Mouse (Mus musculus) left cerebral cortex, postnatal 36 days (tissue): ENCODE measurements at regions not wholly inside any gene's neighbourhood (a gene's known extent, or its start where the extent isn't known, plus 50 kb on each side); places are given as distances from the start of the nearest gene placed in this dataset.
"Not testable (repeated sequence)": the region's sequence is repeated elsewhere in the genome, so short reads cannot be mapped to it uniquely, and the experiment has no call there.

Experiments used
- DNase-seq, 2 experiments: peaks; one replicate each; pipeline ENCODE4 v3.0.0; 2021 to 2022; ENCODE audit warnings: low spot score in 2 of 2, mixed read lengths in 1 of 2
- intact Hi-C: fragments of 180-260 bp; cut with DNase I; formaldehyde crosslinking; loops from one replicate; pipeline ENCODE4 v1.15.1; 2025

DNA sequence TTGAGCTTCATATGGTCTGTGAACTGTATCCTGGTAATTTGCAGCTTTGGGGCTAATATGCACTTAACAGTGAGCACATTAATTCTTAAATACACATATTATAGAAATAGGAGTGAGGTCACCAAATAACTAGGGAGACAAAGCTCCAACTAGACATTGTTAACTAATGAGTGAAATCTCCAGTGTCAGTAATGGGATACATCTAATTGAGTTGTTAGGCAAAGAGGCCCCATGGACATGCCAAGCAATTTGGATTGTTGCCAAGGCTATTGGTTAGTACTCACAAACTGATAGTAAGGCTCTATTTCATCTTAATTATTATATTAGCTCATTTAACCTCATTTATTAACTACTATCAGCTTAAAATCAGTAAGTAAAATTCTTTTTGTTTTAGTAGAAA lies 698.5 kb downstream of the Triml1 start:
- intact Hi-C loops, result no loop called here
- no peak for DNase-seq

DNA sequence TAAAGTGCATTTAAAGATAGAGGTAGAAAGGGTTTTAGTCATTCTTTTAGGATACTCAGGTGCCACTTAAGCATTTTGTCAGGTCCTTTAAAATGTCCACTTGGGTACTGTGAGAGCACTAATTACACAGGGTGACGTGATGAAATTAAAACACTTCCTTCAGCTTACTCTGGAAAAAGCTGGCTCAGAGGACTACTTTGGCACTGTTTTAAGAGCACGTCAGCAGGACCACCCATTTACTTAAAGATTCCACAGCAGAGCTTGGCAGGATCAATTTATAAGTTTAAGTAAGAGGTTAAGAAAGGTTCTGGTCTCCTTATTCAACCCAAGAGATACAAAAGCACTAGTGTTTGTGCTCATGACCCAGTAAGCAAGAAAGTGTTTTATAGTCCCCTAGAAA lies 738.7 kb downstream of the Triml1 start:
- intact Hi-C loops, result no loop called here

DNA sequence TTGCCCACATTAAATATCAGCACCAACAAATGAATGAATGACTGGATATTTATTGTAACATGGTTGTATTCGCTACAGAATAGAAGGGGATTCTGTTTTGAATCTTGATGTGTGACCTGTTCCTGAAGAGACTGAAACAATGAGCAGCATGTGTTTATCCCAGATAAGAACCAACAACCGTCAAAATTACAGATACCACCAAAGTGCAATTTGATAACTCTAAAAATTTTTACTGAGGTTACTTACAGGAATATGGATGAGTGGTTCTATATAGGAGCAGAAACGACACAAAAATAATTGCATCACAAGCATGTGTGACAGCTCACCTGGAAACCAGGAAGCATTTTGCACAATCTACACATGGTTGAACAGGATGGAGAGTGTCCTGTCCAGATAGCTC lies 744.4 kb downstream of the Triml1 start:
- intact Hi-C loops, result no loop called here
- no peak for DNase-seq

More for the DNA sequence above, 738.7 kb downstream of the Triml1 start:
- no peak for DNase-seq

DNA sequence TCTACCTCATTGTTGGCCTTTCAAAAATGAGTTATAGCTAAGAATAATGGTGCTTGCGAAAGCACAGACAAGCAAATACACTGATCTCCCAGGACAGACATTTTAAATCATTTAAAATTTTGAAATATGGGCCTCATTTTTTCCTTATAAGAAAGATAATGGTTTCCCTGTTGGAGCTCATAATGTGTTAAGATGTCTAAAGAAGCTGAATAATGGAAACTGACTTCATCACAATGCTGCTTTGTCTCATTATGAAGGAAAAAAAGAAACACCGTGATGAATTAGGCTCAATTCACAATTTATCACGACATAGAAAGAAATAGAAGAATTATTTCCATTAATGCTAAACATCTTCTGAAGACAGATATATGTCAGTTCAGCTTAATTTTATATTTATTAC lies 752.5 kb downstream of the Triml1 start:
- intact Hi-C loops, result no loop called here
- DNase-seq, result no peak

DNA sequence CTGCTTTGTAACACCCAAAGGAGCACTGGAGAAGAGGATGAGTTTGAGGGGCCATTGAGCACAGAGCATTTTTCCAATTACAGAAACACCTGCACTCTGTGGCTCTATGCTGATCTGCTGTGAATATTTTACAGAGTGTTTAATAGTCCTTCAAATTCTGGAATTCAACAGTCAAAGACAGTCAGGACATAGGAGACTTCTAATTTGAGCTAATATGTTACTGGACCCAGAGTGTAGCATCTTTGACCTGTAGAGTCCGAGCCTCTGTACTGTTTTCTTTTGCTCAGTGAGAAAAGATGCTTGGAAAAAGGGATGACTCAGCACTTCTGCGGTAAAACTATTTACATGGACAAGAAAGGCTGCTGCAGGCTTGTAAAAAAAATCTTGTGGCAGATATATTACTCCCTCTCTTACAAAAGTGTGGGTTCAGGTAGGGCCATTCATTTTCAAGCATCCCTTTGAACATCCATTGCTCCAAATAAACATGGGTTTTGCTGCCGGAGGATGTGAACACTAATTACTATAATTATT lies 793.1 kb downstream of the Triml1 start:
- intact Hi-C loops, result no loop called here
- no peak for DNase-seq

DNA sequence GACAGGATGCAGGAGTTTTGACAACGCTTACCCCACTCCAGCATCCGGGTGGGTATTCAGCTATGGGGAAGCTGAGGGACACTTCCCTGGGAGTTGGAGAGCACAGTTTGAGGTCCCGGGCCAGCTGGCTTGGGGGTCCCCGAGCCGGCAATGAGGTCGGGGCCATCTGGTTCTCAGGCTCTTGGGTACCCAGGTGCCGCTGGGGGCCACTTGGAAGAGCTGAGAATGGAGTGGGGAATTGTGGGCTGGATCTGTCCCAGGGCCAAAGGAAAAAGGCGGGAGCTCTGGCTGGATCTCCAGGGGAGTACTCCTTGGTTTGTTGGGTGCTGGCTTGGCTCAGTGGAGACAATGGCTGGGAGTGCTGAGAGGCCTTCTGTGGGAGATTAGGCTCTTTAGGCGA lies 806.6 kb downstream of the Triml1 start:
- DNase-seq, result no peak
- intact Hi-C loops, result no loop called here

DNA sequence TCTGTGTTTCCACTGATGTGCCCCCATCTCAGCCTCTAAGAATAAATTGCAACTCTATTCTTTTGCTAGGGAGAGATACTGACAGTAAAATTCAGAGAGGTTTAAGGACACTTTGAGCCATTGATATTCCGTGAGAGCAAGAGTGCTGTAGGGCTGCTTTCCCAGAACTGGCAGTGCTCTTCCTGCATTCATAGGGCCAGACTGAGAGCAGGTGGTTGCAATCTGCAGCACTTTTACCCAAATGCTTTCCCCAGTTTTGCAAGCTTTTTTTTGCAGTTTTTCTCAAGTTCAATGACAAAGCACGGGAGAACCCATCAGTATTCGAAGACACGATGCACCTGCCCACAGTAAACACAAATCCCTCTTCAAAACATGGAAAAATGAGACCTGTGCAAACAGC lies 816.6 kb downstream of the Triml1 start:
- intact Hi-C loops, result no loop called here
- DNase-seq, result no peak

DNA sequence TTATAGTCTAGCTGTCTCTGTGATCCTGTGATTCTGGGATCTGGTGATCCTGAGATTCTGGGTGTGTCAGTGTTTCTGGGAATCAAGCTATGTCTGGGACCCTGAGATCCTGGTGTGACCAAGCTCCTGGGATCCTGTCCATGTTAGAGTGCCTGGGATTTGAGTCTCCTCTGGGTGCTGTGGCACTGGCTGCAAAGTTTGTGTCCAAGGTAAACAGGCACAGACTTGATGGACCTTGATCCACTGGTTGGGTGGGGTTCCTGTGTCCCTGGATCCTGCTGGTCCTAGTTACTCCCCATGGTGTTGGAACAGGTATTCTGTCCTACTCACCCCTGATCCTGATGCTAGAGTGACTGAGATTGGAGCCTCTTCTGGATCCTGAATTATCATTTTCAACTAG lies 818.4 kb downstream of the Triml1 start:
- intact Hi-C loops, result no loop called here

DNA sequence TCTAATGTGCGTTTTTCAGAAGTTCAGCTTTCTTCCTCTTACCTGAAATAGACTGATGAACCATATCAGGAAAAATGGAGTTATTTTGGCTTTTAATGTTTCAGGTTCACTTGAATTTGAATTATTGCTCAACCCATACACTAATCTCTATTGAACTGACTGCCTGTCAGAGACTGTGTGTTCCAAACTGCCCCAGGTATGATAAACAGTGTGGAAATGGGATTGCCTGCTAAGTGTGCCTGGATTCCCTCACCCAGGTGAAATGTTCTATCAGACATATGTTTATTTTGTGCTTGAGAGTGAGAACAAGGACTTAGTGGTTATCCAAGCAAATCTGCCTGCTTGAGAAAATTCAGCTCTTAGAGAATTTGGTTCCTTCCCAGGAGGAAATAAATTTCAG lies 830.2 kb downstream of the Triml1 start:
- intact Hi-C loops, result no loop called here
- no peak for DNase-seq

More for the DNA sequence above, 818.4 kb downstream of the Triml1 start:
- DNase-seq, result no peak

DNA sequence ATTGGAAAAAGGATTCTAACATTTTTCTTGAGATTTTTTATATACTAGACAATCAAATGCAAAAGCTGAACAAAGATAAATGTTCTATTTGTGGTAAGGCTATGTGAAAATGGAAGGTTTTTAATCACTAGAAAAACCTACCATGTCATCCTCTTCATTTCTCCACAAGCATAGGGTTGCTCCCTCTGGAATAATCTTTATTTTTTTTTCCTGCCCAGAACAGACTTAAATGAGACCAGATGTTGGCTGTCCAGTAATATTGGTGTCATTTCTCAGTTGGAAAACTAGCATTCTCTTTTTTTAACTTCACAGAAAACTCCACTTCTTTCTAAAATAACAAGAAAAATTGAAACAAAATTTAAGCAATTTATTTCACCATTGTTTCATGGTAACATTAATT lies 849.9 kb downstream of the Triml1 start:
- no peak for DNase-seq
- intact Hi-C loops, result no loop called here

DNA sequence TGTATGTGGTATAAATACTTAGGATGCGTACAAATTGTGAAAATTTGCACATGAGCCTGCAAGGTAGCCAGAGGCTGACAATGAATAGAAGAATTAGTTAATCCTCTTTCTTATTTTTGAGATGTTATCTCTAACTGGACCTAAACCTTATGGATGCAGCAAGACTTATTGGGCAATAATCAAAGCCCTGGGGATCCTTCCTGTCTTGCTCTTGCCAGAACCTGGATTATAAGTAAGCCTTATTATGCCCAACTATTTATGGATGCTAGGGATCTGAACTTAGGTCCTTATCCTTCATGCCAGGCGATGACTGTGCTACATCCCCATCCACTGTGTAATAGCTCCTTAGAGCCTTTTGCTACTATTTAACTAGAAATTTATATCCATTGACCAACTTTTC lies 859.3 kb downstream of the Triml1 start:
- DNase-seq, result no peak
- intact Hi-C loops, result no loop called here

DNA sequence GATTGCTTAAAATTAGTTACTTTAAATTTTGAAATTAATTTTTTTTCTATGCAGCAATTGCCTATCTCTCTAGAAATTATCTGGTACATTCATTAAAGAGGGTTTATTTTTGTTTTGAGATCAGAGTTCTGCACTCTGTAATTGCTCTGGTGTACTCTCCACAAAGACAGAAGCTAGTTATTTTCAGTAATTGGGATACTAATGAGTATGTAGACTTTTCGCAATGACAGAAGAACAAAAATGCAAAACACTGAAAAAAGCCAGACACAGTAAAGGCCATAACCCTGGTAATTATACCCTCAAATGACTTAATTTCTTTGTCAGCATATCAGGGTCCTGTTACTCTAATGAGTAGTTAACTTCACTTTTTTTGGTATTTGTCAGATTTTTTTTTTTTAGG lies 836.5 kb upstream of the Frg1 start:
- no peak for DNase-seq
- intact Hi-C loops, result no loop called here

DNA sequence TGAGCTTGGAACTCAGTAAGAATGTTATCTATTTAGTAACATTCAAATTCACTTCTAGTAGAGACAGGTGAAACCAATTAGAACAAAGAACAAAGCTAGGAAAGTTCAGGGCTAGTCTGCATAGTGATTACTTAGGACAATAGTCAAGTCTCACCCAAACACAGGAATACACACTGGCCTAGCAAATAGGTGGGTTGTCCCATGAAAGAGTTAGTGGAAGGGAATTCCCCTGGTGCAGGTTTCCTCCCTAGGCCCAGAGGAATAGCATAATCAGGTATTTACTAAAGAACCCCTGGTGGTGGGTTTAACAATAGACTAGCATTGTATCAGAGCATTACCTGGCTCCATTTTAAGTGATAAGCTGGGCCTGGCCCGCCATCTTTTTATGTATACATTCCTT lies 825.4 kb upstream of the Frg1 start:
- DNase-seq, intact Hi-C loops: not testable (repeated sequence)

DNA sequence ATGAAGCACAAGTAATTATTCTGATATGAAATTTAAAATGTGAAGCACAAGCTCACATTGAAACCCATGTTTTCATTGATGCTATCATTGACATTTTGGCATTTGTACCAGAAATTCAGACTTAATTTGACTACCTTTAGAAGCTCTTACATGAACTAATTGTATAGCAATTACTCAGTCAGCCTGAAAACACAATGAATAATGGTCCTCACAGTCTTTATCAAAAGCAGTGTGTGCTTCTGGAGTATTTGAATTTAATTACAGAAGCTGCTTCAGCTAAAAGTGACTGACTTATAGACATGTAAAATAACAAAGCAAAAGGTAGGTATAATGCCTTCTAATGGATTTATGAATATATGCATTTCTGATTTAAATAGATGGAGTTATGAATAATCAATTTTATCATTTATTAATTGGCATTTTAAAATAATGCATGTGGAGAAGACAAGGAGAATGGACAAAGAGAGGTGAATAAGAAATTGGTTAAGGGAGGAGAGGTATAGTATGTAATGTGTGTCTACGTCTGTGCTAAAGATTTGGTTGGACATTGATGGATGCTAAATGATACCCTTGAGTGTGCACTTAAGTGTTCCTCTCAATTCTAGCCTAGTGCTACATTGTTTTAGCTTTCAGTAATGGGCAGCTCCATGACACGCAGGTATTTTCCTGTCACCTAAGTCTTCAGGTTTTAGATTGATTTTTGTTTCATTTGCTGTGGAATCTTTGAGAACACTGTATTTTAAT lies 803.2 kb upstream of the Frg1 start:
- no peak for DNase-seq
- intact Hi-C loops, result loop anchor here (10.0 kb wide), 1 partner anchor 395 kb away; no protein-coding TSS in a partner anchor

DNA sequence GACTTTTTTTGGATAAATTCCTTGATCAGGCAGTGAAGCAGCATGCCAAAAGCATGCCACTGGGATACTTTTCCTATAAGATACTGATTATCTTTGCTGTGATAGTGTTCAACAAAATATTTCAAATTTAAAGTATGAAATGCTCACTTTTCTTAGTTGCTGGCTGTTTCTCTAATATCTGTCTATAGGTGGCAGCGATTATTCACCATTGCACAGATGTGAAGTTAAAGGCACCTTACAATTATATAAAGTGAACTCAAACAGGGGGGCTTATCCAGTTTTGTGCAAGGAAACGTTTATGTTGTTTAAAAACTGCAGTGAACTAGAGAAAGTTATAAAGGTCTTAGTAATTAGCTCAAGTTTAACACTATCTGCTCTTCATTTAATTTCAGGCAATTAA lies 794.1 kb upstream of the Frg1 start:
- intact Hi-C loops, result loop anchor here (10.0 kb wide), 1 partner anchor 386 kb away; no protein-coding TSS in a partner anchor
- DNase-seq, result no peak

DNA sequence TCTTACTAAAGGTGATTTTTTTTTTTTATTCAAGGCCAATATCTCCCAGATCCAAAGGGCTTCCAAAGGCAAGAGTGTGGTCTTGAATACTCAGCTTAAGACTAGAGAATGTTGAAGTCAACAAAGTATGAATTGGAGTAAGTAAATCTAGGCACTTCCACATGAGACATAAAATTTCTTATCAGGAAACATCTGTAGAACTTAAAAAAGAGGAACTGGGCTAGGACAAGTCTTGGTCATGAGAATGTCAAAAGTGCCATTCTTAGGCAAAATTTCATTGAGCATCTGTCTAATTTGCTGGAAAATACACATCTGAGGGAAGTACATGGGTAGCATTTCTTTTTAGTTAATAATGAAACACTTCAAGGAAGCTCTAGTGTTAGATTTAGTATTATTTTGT lies 793.1 kb upstream of the Frg1 start:
- intact Hi-C loops, result loop anchor here (10.0 kb wide), 1 partner anchor 385 kb away; no protein-coding TSS in a partner anchor

DNA sequence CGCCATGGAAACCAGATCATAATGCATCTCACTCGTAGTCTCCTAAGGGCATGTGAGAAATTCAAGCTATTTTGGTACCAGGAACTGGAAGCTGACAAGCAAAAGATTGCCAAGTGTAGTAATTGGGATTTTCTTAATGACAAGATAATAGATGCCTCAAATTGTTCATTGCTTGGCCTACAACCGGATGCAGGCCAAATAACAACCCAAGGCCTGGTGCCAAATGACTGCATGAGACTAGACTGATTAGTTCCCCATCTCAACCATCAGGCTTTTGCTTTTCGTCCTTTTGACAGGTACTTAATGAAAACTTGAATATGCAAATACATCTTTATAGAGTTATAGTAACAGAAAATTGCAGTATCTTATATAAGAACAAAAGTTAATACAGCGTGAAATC lies 780.4 kb upstream of the Frg1 start:
- no peak for DNase-seq
- intact Hi-C loops, result no loop called here

More for the DNA sequence above, 793.1 kb upstream of the Frg1 start:
- DNase-seq, result no peak

DNA sequence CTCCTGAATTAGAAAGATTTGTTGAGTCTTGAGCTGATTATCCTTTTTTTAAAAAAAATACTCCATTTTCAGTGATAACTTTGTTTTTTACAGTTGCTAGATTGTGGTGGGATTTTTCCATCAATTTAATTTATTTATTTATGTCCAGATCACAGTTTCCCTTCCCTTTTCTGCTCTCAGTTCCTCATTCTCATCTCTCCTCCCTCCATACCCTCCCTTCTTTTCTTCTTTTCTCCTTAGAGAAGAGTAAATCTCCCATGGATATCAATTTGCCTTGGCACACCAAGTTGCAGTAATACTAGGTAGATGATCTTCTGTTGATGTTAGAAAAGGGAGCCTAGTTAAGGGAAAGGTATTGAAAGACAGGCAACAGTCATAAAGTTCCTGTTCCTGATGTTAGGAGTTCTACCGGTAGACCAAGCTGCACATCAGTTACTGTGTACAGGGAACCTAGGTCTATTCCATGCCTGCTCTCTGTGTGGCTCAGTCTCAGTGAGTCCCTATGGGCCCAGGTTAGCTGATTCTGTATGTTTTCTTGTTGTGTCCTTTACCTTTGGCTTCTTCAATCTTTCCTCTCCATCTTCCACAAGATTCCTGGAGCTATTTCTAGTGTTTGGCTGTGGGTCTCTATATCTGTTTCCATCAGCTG lies 777.2 kb upstream of the Frg1 start:
- intact Hi-C loops, result no loop called here
- no peak for DNase-seq

DNA sequence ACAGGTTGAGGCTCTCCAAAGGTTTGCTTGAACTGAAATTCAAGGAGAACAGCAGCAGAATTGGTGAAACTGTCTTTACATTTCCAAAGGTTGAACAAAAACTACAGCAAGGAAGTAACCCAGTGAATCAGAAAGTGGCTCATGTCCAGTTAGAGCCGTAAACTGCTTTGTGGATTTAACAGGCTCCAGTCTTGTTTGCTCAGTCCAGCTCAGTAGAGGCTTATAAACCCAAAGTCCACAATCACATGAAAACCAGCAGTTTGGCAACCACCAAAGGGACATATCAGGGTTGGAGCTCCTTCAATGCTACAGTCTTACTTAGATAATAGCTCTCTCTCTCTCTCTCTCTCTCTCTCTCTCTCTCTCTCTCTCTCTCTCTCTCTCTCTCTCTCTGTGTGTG lies 770.2 kb upstream of the Frg1 start:
- no peak for DNase-seq
- intact Hi-C loops, result no loop called here

DNA sequence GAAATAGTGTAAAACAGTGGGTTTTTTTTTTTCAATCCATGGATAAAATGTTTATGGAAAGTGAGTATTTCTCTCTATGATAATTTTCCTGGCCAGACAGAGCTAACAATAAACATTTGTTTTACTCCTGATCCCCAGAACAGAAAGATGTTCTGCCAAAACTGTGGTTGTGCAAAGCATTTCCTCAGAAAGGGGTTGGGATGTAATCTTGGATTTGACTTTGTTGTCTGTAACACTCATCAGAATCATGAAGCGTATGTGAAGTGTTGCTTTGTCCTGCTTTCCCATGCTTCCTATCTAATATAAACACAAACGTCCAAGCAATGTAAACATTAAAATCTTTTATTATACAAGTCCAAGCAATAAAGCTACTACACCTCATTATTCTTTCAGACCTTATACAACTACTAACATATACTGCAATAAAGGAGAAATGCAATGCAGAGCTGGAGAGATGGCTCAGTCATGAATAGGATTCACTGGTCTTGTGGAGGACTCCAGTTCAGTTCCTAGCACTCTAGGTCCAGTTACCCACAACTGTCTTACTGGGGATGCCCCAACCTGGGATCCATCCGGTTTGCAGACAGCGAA lies 766.5 kb upstream of the Frg1 start:
- no peak for DNase-seq
- intact Hi-C loops, result no loop called here

DNA sequence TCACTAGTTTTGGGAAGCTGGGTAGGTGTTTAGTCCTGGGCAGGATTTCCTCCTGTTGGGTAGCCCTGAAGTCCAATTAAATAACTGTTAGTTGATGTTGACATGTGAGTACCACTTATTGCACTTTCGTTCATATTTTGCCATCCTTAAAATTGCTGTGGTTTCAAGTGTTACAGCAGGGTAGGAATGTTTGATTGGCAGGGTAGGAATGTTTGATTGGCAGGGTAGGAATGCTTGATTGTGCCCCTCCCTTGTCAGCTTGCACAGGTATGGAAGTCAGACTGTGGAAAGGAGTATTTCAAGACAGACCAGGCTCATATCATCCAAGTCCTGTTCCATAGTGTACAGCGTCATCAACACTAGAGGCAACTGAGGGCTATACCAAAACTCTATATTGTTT lies 745.6 kb upstream of the Frg1 start:
- no peak for DNase-seq
- intact Hi-C loops, result no loop called here
